Mouse (Mus musculus): Measurements from ENCODE around the gene Gm17359. TPM values are rescaled to one million over a fixed set of nuclear protein-coding genes. Genes with fewer than 3 reads are reported as not detected.

Gm17359 gene
- polyA plus RNA-seq, 1 experiment from 2014 or later = 0.28 TPM

DNA sequence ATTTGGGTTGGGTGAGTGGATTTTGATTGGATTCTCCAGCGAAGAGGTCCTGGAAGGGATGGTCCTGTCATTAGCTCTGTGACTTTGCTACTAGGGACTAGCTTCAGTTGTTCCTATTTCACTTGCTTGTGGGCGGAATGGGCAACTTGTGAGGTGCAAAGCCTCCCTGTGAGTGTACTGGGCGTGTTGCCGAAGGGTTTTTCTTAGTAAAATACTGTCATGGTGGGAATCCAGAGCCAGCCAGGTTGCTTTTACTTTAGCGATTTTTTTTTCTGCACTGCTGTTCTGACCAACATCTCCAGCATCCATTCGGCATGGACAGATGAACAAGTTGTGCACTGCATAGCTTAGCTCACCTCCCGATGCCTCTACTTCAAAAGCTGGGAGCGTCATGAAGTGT is 65.6 kb downstream of the Gm17359 start:
- no peaks in the 10 kb centered on the region for H3K27me3 ChIP-seq (replicated peaks)
- H3K4me1 ChIP-seq = no peaks in the 10 kb centered on the region
- no peaks in the 10 kb centered on the region for H3K36me3 ChIP-seq
- H3K4me2 ChIP-seq (replicated peaks) = no peak overlapping the region
- H3K9me3 ChIP-seq = no peaks in the 10 kb centered on the region
- no peak overlapping the region for H3K27ac ChIP-seq
- no peak for ATAC-seq (ENCODE audit: low FRiP score, low read depth)
- H3K9ac ChIP-seq = no peak overlapping the region
- WGBS = 91% methylated on average over 8 of the region's 8 CpGs
- no peak overlapping the region for H3K4me3 ChIP-seq

DNA sequence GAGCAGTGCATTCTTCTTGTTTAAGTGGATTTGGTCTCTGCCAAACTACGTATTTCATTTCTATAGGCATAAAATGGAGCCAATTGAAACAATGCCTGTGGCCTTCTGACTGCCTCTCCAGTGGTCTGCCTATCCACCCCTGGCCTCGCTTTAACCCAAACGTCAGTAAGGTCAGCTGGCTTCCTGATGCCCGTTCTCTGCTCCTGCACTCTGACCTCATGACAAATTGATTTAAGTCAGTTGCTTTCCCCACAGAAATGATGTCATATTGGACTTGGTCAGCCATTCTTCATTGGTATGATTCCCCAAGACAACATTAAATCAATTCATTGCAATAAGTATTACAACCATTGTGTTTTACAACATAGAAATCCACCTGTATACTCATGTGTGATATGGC is 72.1 kb downstream of the Gm17359 start:
- no peak overlapping the region for H3K4me2 ChIP-seq (replicated peaks)
- no peaks in the 10 kb centered on the region for H3K9me3 ChIP-seq
- no peak overlapping the region for H3K4me3 ChIP-seq
- 17% methylated on average over 4 of the region's 4 CpGs for WGBS
- ATAC-seq (ENCODE audit: low FRiP score, low read depth) = no peak
- H3K36me3 ChIP-seq = no peaks in the 10 kb centered on the region
- H3K27ac ChIP-seq = no peak overlapping the region
- peaks cover 11% of the 10 kb centered on the region for H3K4me1 ChIP-seq
- no peaks in the 10 kb centered on the region for H3K27me3 ChIP-seq (replicated peaks)
- no peak overlapping the region for H3K9ac ChIP-seq

DNA sequence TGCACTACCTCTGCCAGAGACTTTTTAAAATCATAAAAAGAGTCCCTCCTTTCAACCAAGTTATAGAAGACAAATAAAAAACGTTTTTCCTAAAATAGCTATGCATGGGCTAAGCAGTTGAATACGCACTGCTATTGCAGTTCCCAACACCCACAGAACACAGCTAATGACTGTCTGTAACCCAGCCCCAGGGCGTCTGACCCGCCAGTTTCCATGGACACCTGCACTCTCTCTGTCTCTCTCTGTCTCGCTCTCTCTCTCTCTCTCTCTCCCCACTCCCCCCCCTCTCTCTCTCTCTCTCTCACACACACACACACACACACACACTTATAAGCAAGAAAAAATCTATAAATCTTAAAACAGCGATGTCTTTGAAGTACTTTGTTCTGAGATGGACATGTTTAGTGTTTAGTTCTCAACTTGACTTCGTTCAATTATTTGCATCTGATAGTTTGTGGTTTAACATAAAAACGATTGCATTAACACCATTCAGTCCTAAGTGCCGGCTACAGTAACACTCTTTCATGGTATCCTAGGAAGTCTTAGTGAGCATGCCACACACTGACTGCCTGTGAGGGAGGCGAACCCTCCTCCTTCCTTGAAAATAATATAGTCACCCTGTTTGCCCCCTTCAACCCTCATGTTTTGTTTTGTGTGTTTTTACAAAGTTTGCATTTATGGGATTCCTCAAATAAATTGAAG is 73.6 kb downstream of the Gm17359 start:
- Histone ChIP-seq H3K27me3 (replicated peaks) (no peaks in the 10 kb centered on the region), H3K4me3 (no peak overlapping the region), H3K9me3 (no peaks in the 10 kb centered on the region), H3K36me3 (no peaks in the 10 kb centered on the region), H3K4me1 (peaks cover 11% of the 10 kb centered on the region), H3K9ac (no peak overlapping the region), H3K27ac (no peak overlapping the region), H3K4me2 (replicated peaks) (peak overlapping the region; percentile 33; the same call in 1 of the 2 replicates)
- WGBS = 12% methylated on average over 10 of the region's 10 CpGs
- peak; percentile 84 for ATAC-seq (ENCODE audit: low FRiP score, low read depth)

DNA sequence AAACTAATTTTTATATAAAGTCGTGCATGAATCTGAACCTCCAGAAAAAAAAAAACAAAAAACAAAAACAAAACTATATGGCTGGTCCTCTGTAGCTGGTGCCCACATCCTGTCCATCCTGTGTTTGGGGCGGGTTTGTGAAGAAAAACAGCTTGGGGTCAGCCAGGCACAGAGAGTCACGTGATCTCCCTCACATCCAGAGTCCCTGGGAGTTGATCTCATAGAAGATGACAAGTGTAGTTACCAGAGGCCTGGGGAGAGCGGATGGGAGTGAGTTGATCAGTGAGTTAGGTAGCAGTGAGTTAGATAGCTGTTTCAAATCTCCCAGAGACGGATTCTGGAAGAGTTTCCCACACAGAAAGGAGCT is 74.2 kb downstream of the Gm17359 start:
- Histone ChIP-seq H3K4me1 (peaks cover 11% of the 10 kb centered on the region), H3K27me3 (replicated peaks) (no peaks in the 10 kb centered on the region), H3K27ac (no peak overlapping the region), H3K36me3 (no peaks in the 10 kb centered on the region), H3K9ac (no peak overlapping the region), H3K4me3 (no peak overlapping the region), H3K4me2 (replicated peaks) (no peak overlapping the region), H3K9me3 (no peaks in the 10 kb centered on the region)
- no peak; the same call in 1 of the 2 replicates for ATAC-seq (ENCODE audit: low FRiP score, low read depth)
- 31% methylated on average over 5 of the region's 5 CpGs for WGBS

DNA sequence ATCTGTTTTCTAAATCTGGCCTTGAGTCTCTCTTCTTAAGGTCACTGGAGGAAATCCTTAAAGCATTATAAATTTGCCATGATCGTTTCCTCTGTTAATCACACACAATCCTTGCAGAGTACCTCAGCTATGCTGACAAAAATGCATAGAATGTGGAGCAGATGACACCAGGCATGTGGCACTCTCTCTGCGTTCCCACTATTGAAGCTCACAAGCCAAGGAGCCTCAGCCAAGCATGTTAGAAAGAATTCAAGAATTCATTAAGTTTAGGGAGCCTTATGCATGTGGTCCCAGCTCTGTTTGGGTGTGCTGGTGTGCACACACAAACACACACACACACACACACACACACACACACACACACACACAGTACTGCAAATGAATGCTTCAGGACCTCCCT is 75.2 kb downstream of the Gm17359 start:
- ATAC-seq (ENCODE audit: low FRiP score, low read depth) = no peak
- Histone ChIP-seq H3K27me3 (replicated peaks) (no peaks in the 10 kb centered on the region), H3K36me3 (no peaks in the 10 kb centered on the region), H3K9ac (no peak overlapping the region), H3K4me1 (peaks cover 16% of the 10 kb centered on the region), H3K4me3 (no peak overlapping the region), H3K27ac (no peak overlapping the region), H3K4me2 (replicated peaks) (no peak overlapping the region), H3K9me3 (no peaks in the 10 kb centered on the region)
- WGBS = 59% methylated on average over 2 of the region's 2 CpGs

DNA sequence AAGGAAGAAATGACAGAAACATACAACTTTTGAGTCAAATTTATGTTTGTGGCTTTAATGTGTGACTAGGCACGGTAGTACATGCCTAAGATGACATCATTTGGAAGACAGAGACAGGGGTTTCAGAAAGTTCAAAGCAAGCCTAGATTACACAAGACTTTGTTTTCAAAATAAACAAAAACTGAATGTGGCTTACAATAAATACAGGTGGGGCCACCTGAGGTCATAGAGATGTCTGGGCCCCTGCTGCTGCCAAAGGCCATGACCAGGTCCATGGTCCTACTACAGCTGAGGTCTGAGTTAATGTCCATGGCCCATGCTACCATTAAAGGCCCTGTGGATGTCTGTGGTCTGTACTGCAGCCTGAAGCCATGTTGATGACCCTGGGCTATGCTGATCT is 77.0 kb downstream of the Gm17359 start:
- Histone ChIP-seq H3K27me3 (replicated peaks) (no peaks in the 10 kb centered on the region), H3K4me1 (peaks cover 16% of the 10 kb centered on the region), H3K9me3 (no peaks in the 10 kb centered on the region), H3K4me3 (no peak overlapping the region), H3K36me3 (no peaks in the 10 kb centered on the region), H3K27ac (no peak overlapping the region), H3K9ac (no peak overlapping the region), H3K4me2 (replicated peaks) (no peak overlapping the region)
- no peak for ATAC-seq (ENCODE audit: low FRiP score, low read depth)
- WGBS = 77% methylated on average over 1 of the region's 1 CpGs

DNA sequence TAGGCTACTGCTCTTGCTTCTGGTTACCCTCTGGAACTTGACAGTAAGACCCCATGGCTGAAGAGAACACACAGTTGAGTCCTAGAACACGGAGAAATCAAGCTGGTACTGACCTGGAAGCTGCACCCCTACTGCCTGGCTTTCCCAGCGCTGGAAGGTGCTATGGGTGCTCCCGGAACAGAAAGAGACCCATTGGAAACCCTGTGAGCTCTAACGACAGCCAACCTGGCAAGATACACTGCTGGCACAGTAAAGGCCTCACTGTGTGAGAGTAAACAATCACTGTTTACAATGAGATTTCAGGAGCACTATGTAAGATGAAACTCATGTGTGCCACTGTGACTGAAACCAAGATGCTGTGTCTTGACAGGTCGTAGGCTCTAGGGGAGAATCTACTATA is 78.6 kb downstream of the Gm17359 start:
- H3K36me3 ChIP-seq = no peaks in the 10 kb centered on the region
- WGBS = 85% methylated on average over 5 of the region's 5 CpGs
- H3K9ac ChIP-seq = no peak overlapping the region
- ATAC-seq (ENCODE audit: low FRiP score, low read depth) = no peak
- H3K4me1 ChIP-seq = peaks cover 11% of the 10 kb centered on the region
- H3K27ac ChIP-seq = no peak overlapping the region
- no peaks in the 10 kb centered on the region for H3K27me3 ChIP-seq (replicated peaks)
- no peaks in the 10 kb centered on the region for H3K9me3 ChIP-seq
- H3K4me3 ChIP-seq = no peak overlapping the region
- no peak overlapping the region for H3K4me2 ChIP-seq (replicated peaks)

DNA sequence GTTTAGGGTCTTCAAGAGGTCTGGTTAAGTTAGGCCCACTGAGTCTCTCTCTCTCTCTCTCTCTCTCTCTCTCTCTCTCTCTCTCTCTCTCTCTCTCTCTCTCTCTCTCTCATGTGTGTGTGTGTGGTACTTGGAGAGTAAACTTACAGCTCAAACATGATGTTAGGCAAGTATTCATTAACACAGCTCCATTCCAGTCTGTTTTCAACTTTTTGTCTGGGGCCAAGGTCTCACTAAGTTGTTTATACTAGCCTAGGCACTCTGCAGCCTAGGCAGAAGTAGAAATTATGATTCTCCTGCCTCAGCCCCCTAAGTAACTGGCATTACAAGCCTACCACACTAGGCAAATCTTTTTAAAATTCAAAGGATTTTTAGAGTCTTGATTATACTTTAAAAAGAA is 79.5 kb downstream of the Gm17359 start:
- Histone ChIP-seq H3K4me1 (peaks cover 5% of the 10 kb centered on the region), H3K27me3 (replicated peaks) (no peaks in the 10 kb centered on the region), H3K9ac (no peak overlapping the region), H3K36me3 (no peaks in the 10 kb centered on the region), H3K9me3 (no peaks in the 10 kb centered on the region), H3K4me2 (replicated peaks) (no peak overlapping the region), H3K27ac (no peak overlapping the region), H3K4me3 (no peak overlapping the region)
- ATAC-seq (ENCODE audit: low FRiP score, low read depth) = no peak

DNA sequence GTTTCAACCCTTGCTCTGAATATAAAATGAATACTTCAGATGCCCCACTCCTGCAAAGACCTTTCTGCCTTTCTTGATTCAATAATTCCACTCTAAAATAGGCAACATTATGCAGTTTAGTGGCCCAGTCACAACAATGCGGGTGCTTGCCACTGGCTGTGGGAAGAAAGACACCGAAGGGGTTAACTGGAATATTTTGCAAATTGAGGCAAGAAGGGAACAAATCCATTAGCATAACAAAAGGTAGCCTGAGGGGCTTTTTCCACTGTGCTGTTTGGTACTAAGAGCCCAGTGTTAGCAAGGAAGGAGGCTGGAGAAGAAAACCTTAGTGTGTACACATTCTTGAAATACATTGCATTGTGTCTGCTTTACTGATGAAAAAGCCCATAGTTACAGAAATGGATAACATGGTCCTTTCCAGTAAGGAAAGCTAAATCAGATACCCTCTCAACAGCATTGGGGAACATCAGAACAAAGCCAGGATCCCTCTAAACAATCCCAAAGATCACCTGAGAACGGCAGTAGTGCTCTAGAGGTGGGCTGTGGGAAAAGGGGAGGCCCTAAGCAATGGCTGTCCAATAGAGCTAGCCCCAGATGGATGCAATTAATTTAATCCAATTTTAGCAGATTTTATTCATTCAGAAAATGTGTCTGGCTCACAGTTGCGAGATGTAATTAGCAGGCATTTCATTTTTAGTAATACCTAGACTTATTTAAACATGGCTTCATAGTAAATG is 80.7 kb downstream of the Gm17359 start:
- Histone ChIP-seq H3K4me3 (no peak overlapping the region), H3K36me3 (no peaks in the 10 kb centered on the region)

DNA sequence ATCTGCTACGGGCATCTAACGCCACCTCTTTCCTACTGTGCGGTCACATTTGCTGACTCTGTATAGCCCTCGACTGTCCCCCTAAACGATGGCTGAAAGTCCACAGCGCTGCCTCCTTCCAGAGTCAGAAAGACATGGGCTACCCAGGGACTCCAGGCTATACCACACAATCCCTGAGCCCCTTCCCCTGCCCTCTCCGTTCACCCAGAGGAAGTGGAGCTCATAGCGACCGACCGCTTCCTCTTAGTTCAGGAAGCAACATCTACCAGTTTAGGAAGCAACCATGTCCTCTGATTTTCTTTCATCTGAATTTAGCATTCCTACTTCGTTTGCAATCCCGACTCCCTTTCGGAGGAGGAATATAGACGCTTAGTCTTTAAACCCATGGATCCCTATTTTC is 82.5 kb downstream of the Gm17359 start:
- Histone ChIP-seq H3K9me3 (no peaks in the 10 kb centered on the region), H3K4me2 (replicated peaks) (no peak overlapping the region), H3K9ac (no peak overlapping the region), H3K4me1 (peaks cover 5% of the 10 kb centered on the region), H3K36me3 (no peaks in the 10 kb centered on the region), H3K27me3 (replicated peaks) (no peaks in the 10 kb centered on the region), H3K27ac (no peak overlapping the region), H3K4me3 (no peak overlapping the region)
- WGBS = 90% methylated on average over 14 of the region's 14 CpGs
- ATAC-seq (ENCODE audit: low FRiP score, low read depth) = no peak

More for the DNA sequence above, 80.7 kb downstream of the Gm17359 start:
- H3K27me3 ChIP-seq (replicated peaks) = no peaks in the 10 kb centered on the region
- H3K4me1 ChIP-seq = peaks cover 5% of the 10 kb centered on the region
- ATAC-seq (ENCODE audit: low FRiP score, low read depth) = peak; percentile 91
- H3K27ac ChIP-seq = no peak overlapping the region; the same call in 1 of the 2 replicates
- H3K9me3 ChIP-seq = no peaks in the 10 kb centered on the region
- WGBS = 33% methylated on average over 4 of the region's 4 CpGs
- 0 out of 2 replicates have a peak overlapping the region, but pooled peaks have one; percentile 9 for H3K4me2 ChIP-seq (replicated peaks)
- H3K9ac ChIP-seq = no peak overlapping the region

DNA sequence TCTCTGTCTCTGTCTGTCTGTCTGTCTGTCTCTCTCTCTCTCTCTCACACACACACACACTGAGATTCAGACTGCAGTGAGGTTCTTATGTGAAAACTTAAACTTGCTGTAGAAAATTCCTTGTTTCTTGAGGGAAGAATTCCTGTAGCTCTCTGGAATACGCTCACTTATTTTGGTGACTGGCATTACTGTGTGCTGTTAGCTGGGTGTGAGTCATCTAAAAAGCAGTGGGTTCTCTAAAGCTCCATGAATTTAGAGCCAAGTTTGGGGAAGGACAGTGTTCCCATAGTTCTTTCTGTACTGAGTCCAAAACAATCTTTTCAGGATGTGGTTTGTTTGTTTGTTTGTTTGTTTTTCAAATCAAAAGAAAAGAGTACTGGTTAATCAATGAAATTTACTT is 89.0 kb downstream of the Gm17359 start:
- Histone ChIP-seq H3K27me3 (replicated peaks) (no peaks in the 10 kb centered on the region), H3K27ac (no peak overlapping the region), H3K36me3 (no peaks in the 10 kb centered on the region), H3K9me3 (no peaks in the 10 kb centered on the region), H3K4me1 (no peaks in the 10 kb centered on the region), H3K9ac (no peak overlapping the region), H3K4me2 (replicated peaks) (no peak overlapping the region), H3K4me3 (no peak overlapping the region)
- 97% methylated on average over 1 of the region's 1 CpGs for whole genome bisulfite sequencing
- no peak for ATAC-seq (ENCODE audit: low FRiP score, low read depth)

DNA sequence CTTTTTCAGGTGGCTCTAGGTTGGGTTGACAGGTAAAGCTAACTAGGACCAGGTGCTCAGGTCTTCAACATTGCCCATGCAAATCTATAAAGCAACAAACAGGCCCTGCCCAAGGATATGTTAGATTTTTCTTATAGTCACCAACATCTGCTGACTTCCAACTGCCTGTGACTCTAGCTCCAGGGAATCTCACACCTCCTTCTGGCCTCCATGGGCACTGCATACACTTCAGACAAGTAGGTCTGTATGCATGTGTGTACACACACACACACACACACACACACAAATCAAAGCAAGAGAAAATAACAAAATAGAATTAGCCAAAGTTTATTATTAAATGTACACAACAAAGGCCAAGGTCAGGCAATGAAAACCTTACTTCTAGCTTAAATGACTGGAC is 97.1 kb downstream of the Gm17359 start:
- H3K4me3 ChIP-seq = no peak overlapping the region
- H3K9ac ChIP-seq = no peak overlapping the region
- no peaks in the 10 kb centered on the region for H3K4me1 ChIP-seq
- no peak for ATAC-seq (ENCODE audit: low FRiP score, low read depth)
- no peak overlapping the region for H3K4me2 ChIP-seq (replicated peaks)
- no peak overlapping the region for H3K27ac ChIP-seq
- H3K27me3 ChIP-seq (replicated peaks) = no peaks in the 10 kb centered on the region
- H3K36me3 ChIP-seq = no peaks in the 10 kb centered on the region
- H3K9me3 ChIP-seq = no peaks in the 10 kb centered on the region

DNA sequence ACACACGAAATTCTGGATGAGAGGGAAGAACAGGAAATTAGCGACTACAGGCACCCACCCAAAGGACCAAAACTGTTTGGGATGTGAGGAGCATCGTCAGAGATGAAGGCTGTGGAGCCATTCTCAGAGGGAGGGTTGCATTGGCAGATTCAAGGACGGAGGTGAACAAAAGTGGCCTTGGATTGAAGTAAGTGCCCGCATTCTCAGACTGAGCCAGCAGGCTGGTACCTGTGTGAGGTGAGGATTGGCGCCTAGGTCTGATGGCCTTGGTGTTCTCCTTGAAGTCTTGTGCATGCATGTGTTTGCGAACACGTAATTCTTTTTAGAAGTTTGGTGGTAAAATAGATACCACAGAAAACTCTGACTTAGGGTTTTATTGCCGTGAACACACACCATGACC is 98.0 kb downstream of the Gm17359 start:
- WGBS = 87% methylated on average over 9 of the region's 9 CpGs
- Histone ChIP-seq H3K27me3 (replicated peaks) (no peaks in the 10 kb centered on the region), H3K9ac (no peak overlapping the region), H3K27ac (no peak overlapping the region), H3K4me3 (no peak overlapping the region), H3K36me3 (no peaks in the 10 kb centered on the region), H3K4me1 (no peaks in the 10 kb centered on the region), H3K9me3 (no peaks in the 10 kb centered on the region), H3K4me2 (replicated peaks) (no peak overlapping the region)
- ATAC-seq (ENCODE audit: low FRiP score, low read depth) = no peak
